Mouse (Mus musculus) cerebellum, postnatal 14 days (tissue): ENCODE measurements around the gene Alg3.

ENCODE experiments used
- DNase-seq, 2 experiments: peaks; one replicate each; pipeline ENCODE4 v3.0.0; 2021; ENCODE audit warnings: mixed read lengths in 2 of 2

Gene Alg3

GRCm38 (mm10) chr16:20604705-20605104, 6.8 kb downstream of the Alg3 start:
- DNase-seq = peak in 1 of 2 experiments; percentile 13

- peak in 1 of 2 experiments; percentile 25 for DNase-seq
These were observed 11.0 kb downstream of the Alg3 start for GRCm38 (mm10) chr16:20600511-20600910.

- DNase-seq = no peak
These were observed 14.7 kb downstream of the Alg3 start for GRCm38 (mm10) chr16:20596687-20597441.

- no peak for DNase-seq
These were observed 15.8 kb downstream of the Alg3 start for GRCm38 (mm10) chr16:20595737-20596136.

GRCm38 (mm10) chr16:20595060-20595673, 16.4 kb downstream of the Alg3 start:
- DNase-seq = no peak

GRCm38 (mm10) chr16:20591076-20591705, 20.3 kb downstream of the Alg3 start:
- DNase-seq = peak; percentile 10 to 39

GRCm38 (mm10) chr16:20590680-20591038, 20.9 kb downstream of the Alg3 start:
- peak in 1 of 2 experiments; percentile 22 for DNase-seq

- peak; percentile 75 to 76 for DNase-seq
These were observed 21.4 kb downstream of the Alg3 start for GRCm38 (mm10) chr16:20589939-20590679.

GRCm38 (mm10) chr16:20589366-20589938, 22.1 kb downstream of the Alg3 start, which contains the start of gene Vwa5b2:
Vwa5b2 (plus strand) TSS chr16:20589471.
- peak in 1 of 2 experiments; percentile 48 for DNase-seq

- no peak for DNase-seq
These were observed 46.5 kb downstream of the Alg3 start for GRCm38 (mm10) chr16:20565075-20565474.

GRCm38 (mm10) chr16:20557381-20557780, 54.2 kb downstream of the Alg3 start:
- no peak for DNase-seq
